Mouse (Mus musculus) cerebellum, postnatal 14 days (tissue): ENCODE measurements at regions not wholly inside any gene's neighbourhood (a gene's known extent, or its start where the extent isn't known, plus 50 kb on each side); places are given as distances from the start of the nearest gene placed in this dataset.
A peak's percentile ranks its signal among the peaks of the same experiment; 100 is the strongest.

ENCODE experiments used
- DNase-seq, 2 experiments: peaks; one replicate each; pipeline ENCODE4 v3.0.0; 2021; ENCODE audit warnings: mixed read lengths in 2 of 2

GRCm38 (mm10) chr1:190290061-190290460 lies 119.5 kb upstream of the Prox1 start:
- no peak for DNase-seq

GRCm38 (mm10) chr1:190286481-190287145 lies 116.1 kb upstream of the Prox1 start:
- peak in 1 of 2 experiments; percentile 0 for DNase-seq

GRCm38 (mm10) chr1:190285636-190286035 lies 115.1 kb upstream of the Prox1 start:
- peak in 1 of 2 experiments; percentile 2 for DNase-seq

GRCm38 (mm10) chr1:190285049-190285448 lies 114.5 kb upstream of the Prox1 start:
- peak in 1 of 2 experiments; percentile 1 for DNase-seq

GRCm38 (mm10) chr1:190284138-190284537 lies 113.6 kb upstream of the Prox1 start:
- DNase-seq, result peak in 1 of 2 experiments; percentile 1

- peak; percentile 25 to 33 for DNase-seq
Observed at GRCm38 (mm10) chr1:190280081-190280858, 109.8 kb upstream of the Prox1 start.

- peak; percentile 19 to 33 for DNase-seq
Observed at GRCm38 (mm10) chr1:190274911-190275310, 104.4 kb upstream of the Prox1 start.

- DNase-seq, result no peak
Observed at GRCm38 (mm10) chr1:190270784-190271385, 100.4 kb upstream of the Prox1 start.

GRCm38 (mm10) chr1:190269181-190269580 lies 98.7 kb upstream of the Prox1 start:
- no peak for DNase-seq

GRCm38 (mm10) chr1:190265085-190265780 lies 94.7 kb upstream of the Prox1 start:
- peak; percentile 81 to 86 for DNase-seq

- DNase-seq, result no peak
Observed at GRCm38 (mm10) chr1:190264501-190264900, 94.0 kb upstream of the Prox1 start.

GRCm38 (mm10) chr1:190263620-190264019 lies 93.1 kb upstream of the Prox1 start:
- DNase-seq, result no peak

- DNase-seq, result peak; percentile 52 to 57
Observed at GRCm38 (mm10) chr1:190259576-190259975, 89.1 kb upstream of the Prox1 start.

GRCm38 (mm10) chr1:190250574-190251246 lies 80.2 kb upstream of the Prox1 start:
- no peak for DNase-seq

- peak; percentile 37 to 46 for DNase-seq
Observed at GRCm38 (mm10) chr1:190242526-190242925, 72.0 kb upstream of the Prox1 start.

- no peak for DNase-seq
Observed at GRCm38 (mm10) chr1:190239796-190240195, 69.3 kb upstream of the Prox1 start.

- DNase-seq, result no peak
Observed at GRCm38 (mm10) chr1:190230866-190231265, 60.4 kb upstream of the Prox1 start.

- DNase-seq, result no peak
Observed at GRCm38 (mm10) chr1:190220417-190220816, 49.9 kb upstream of the Prox1 start.
